16 mouse cellular contexts compared by ENCODE assay signal in the genomic region with DNA sequence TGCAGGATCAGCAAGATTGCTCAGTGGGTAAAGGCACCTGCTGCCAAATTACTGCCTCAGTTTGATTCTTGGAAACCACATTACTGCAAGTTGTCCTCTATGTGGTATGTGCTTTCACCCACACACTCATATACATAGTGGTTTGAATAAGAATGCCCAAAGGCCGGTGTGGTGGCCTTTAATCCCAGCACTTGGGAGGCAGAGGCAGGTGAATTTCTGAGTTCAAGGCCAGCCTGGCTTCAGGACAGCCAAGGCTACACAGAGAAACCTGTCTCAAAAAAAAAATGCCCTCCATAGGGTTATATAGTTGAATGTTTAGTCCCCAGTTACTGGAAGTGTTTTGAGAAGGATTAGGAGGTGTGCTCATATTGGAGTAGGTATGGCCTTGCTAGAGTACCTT.
"Had no signal": no experiment of that assay in that cellular context is flagged by ENCODE, and none has a peak within 500 bp of the region (broad histone marks: within the 10 kb centered on the region; RNA-seq: fewer than 3 reads in every experiment).

No protein-coding gene starts in this region.

- H3K4me3 ChIP-seq: neural tube, embryonic 13.5 days; neural tube, embryonic 15.5 days; stomach, embryonic 15.5 days had no signal

- H3K4me2 ChIP-seq: neural tube, embryonic 13.5 days; neural tube, embryonic 15.5 days; stomach, embryonic 15.5 days had no signal

- H3K27me3 ChIP-seq: neural tube, embryonic 13.5 days; neural tube, embryonic 15.5 days; stomach, embryonic 15.5 days had no signal

- DNase-seq: retina, postnatal 1 day; right cerebral cortex, adult 18-20 months; right cerebral cortex, postnatal 14 days; right cerebral cortex, postnatal 25 days; right cerebral cortex, postnatal 4 days; spleen, adult 18-20 months; thymus, adult 18-20 months; thymus, adult 2 months; thymus, postnatal 14 days; thymus, postnatal 25 days; thymus, postnatal 36 days; thymus, postnatal 4 days had no signal

- H3K4me1 ChIP-seq: neural tube, embryonic 13.5 days; neural tube, embryonic 15.5 days; stomach, embryonic 15.5 days had no signal

- H3K9me3 ChIP-seq: neural tube, embryonic 13.5 days; neural tube, embryonic 15.5 days; stomach, embryonic 15.5 days had no signal

- H3K9ac ChIP-seq: neural tube, embryonic 13.5 days; neural tube, embryonic 15.5 days; stomach, embryonic 15.5 days had no signal

- H3K36me3 ChIP-seq: neural tube, embryonic 13.5 days; neural tube, embryonic 15.5 days; stomach, embryonic 15.5 days had no signal

- H3K27ac ChIP-seq: neural tube, embryonic 13.5 days; neural tube, embryonic 15.5 days; stomach, embryonic 15.5 days; stomach, postnatal 0 days had no signal
